7 mouse cellular contexts compared by ENCODE assay signal in genomic region chr5:143254487-143255130, GRCm38 (mm10). TPM values are rescaled to one million over a fixed set of nuclear protein-coding genes. Genes with fewer than 3 reads are reported as not detected.
A peak's percentile ranks its signal among the peaks of the same experiment; 100 is the strongest.
DNase-seq lines count a peak whose midpoint lies in the region; ATAC-seq lines count a peak whose summit lies in the region.

No protein-coding gene starts in this region.

- H3K4me3 ChIP-seq in lung, embryonic 16.5 days (ENCODE audit: low read length), result peak overlapping the region; percentile 15
- peak overlapping the region; percentile 35; the same call in 1 of the 2 replicates for H3K4me3 ChIP-seq in hindbrain, embryonic 11.5 days (ENCODE audit: low read depth, low read length)
- peak overlapping the region; percentile 29; the same call in 1 of the 2 replicates for H3K4me3 ChIP-seq in neural tube, embryonic 13.5 days

- H3K9me3 ChIP-seq in lung, embryonic 16.5 days (ENCODE audit: control insufficient read depth, low read length), result no peaks in the 10 kb centered on the region
- no peaks in the 10 kb centered on the region for H3K9me3 ChIP-seq in hindbrain, embryonic 11.5 days (ENCODE audit: control insufficient read depth, low read length)
- no peaks in the 10 kb centered on the region for H3K9me3 ChIP-seq in neural tube, embryonic 13.5 days

- H3K9ac ChIP-seq in lung, embryonic 16.5 days (ENCODE audit: low read length), result no peak overlapping the region
- H3K9ac ChIP-seq in hindbrain, embryonic 11.5 days (ENCODE audit: low read depth, low read length), result no peak overlapping the region
- no peak overlapping the region for H3K9ac ChIP-seq in neural tube, embryonic 13.5 days

- H3K36me3 ChIP-seq in lung, embryonic 16.5 days (ENCODE audit: control insufficient read depth, insufficient read depth, low read length), result no peaks in the 10 kb centered on the region; the same call in 1 of the 2 replicates
- 0 out of 2 replicates have a peak, but pooled peaks cover 5% of the 10 kb centered on the region for H3K36me3 ChIP-seq in hindbrain, embryonic 11.5 days (ENCODE audit: control insufficient read depth, insufficient read depth, low read length)
- peaks cover 95% of the 10 kb centered on the region for H3K36me3 ChIP-seq in neural tube, embryonic 13.5 days

- DNase-seq in lung, postnatal 36 days, result no peak
- DNase-seq in cerebellum, postnatal 10 days, result peak; percentile 71 to 75
- no peak for DNase-seq in hindbrain, embryonic 11.5 days (ENCODE audit: low spot score)
- DNase-seq in T-cell, adult 2 months (ENCODE audit: low spot score), result no peak
- DNase-seq in kidney, postnatal 10 days, result no peak

- peaks cover 61% of the 10 kb centered on the region for H3K27me3 ChIP-seq in lung, embryonic 16.5 days (ENCODE audit: control insufficient read depth, insufficient read depth, low read depth, low read length)
- H3K27me3 ChIP-seq in hindbrain, embryonic 11.5 days (ENCODE audit: control insufficient read depth, insufficient read depth, low read length), result peaks cover 64% of the 10 kb centered on the region
- H3K27me3 ChIP-seq in neural tube, embryonic 13.5 days, result peaks cover 81% of the 10 kb centered on the region

- H3K4me1 ChIP-seq in lung, embryonic 16.5 days (replicated peaks; ENCODE audit: control insufficient read depth, insufficient read depth, low read length), result peaks cover 17% of the 10 kb centered on the region
- peaks cover 15% of the 10 kb centered on the region for H3K4me1 ChIP-seq in hindbrain, embryonic 11.5 days (replicated peaks; ENCODE audit: control insufficient read depth, insufficient read depth, low read length)
- H3K4me1 ChIP-seq in neural tube, embryonic 13.5 days (replicated peaks), result peaks cover 25% of the 10 kb centered on the region

- no peak overlapping the region for H3K27ac ChIP-seq in lung, embryonic 16.5 days (ENCODE audit: low read length)
- H3K27ac ChIP-seq in hindbrain, embryonic 11.5 days (ENCODE audit: low read depth, low read length), result no peak overlapping the region
- no peak overlapping the region for H3K27ac ChIP-seq in neural tube, embryonic 13.5 days (replicated peaks)

- H3K4me2 ChIP-seq in lung, embryonic 16.5 days (ENCODE audit: low read depth, low read length), result peak overlapping the region; percentile 70
- H3K4me2 ChIP-seq in hindbrain, embryonic 11.5 days (replicated peaks; ENCODE audit: low read depth, low read length), result peak overlapping the region; percentile 7; the same call in 1 of the 2 replicates
- H3K4me2 ChIP-seq in neural tube, embryonic 13.5 days, result peak overlapping the region; percentile 55; the same call in 1 of the 2 replicates

- ATAC-seq in lung, embryonic 16.5 days (ENCODE audit: low read depth), result peak; percentile 39; the same call in 1 of the 2 replicates
- peak; percentile 19; the same call in 1 of the 2 replicates for ATAC-seq in hindbrain, embryonic 11.5 days (ENCODE audit: low FRiP score)
- no peak for ATAC-seq in neural tube, embryonic 13.5 days (ENCODE audit: low read depth)

- 18% methylated on average over 66 of the region's 66 CpGs for WGBS in lung, embryonic 16.5 days
- WGBS in hindbrain, embryonic 11.5 days, result 4% methylated on average over 66 of the region's 66 CpGs
- WGBS in neural tube, embryonic 13.5 days, result 11% methylated on average over 66 of the region's 66 CpGs

RNA-seq across cellular contexts. Expression of gene Zfp316, which starts 15.2 kb away (rescaled TPM):
- 0.92 and 1.2 TPM in 2 replicates for polyA plus RNA-seq in lung, embryonic 16.5 days (2015; fragmentation: Nextera tagmentation; extraction: Ambion mirVana)
- polyA plus RNA-seq in hindbrain, embryonic 11.5 days (2014; fragmentation: Nextera tagmentation; extraction: Ambion mirVana), result 3.4 and 3.6 TPM in 2 replicates
- 10.1 and 10.5 TPM in 2 replicates for polyA plus RNA-seq in neural tube, embryonic 13.5 days (2015; fragmentation: Nextera tagmentation; extraction: Ambion mirVana)

RNA-seq across cellular contexts. Expression of gene Zfp12, which starts 19.6 kb away (rescaled TPM):
- 13.0 and 13.9 TPM in 2 replicates for polyA plus RNA-seq in lung, embryonic 16.5 days (2015; fragmentation: Nextera tagmentation; extraction: Ambion mirVana)
- polyA plus RNA-seq in hindbrain, embryonic 11.5 days (2014; fragmentation: Nextera tagmentation; extraction: Ambion mirVana), result 20.3 and 24.3 TPM in 2 replicates
- 22.0 and 23.6 TPM in 2 replicates for polyA plus RNA-seq in neural tube, embryonic 13.5 days (2015; fragmentation: Nextera tagmentation; extraction: Ambion mirVana)

RNA-seq across cellular contexts. Expression of gene Spdye4a, which starts 27.9 kb away (rescaled TPM):
- not detected in 2 replicates for polyA plus RNA-seq in lung, embryonic 16.5 days (2015; fragmentation: Nextera tagmentation; extraction: Ambion mirVana)
- polyA plus RNA-seq in hindbrain, embryonic 11.5 days (2014; fragmentation: Nextera tagmentation; extraction: Ambion mirVana), result not detected in 2 replicates
- not detected in 2 replicates for polyA plus RNA-seq in neural tube, embryonic 13.5 days (2015; fragmentation: Nextera tagmentation; extraction: Ambion mirVana)

RNA-seq across cellular contexts. Expression of gene Zfp853, which starts 38.8 kb away (rescaled TPM):
- polyA plus RNA-seq in lung, embryonic 16.5 days (2015; fragmentation: Nextera tagmentation; extraction: Ambion mirVana), result 0.05 TPM in 1 of 2 replicates, not detected in the other
- not detected in 2 replicates for polyA plus RNA-seq in hindbrain, embryonic 11.5 days (2014; fragmentation: Nextera tagmentation; extraction: Ambion mirVana)
- polyA plus RNA-seq in neural tube, embryonic 13.5 days (2015; fragmentation: Nextera tagmentation; extraction: Ambion mirVana), result 0.10 and 0.11 TPM in 2 replicates

Comparison
In these comparisons a context has a peak if more than half of its experiments do, and no peak if none do; other contexts are left out.
1. H3K4me2 ChIP-seq: peak in every context shown above with its lines; median percentile 70 in lung, embryonic 16.5 days; 55 in neural tube, embryonic 13.5 days; 7 in hindbrain, embryonic 11.5 days.
2. DNase-seq: peak in cerebellum, postnatal 10 days (2 of 2); none in lung, postnatal 36 days (single experiment), hindbrain, embryonic 11.5 days (single experiment), T-cell, adult 2 months (single experiment) and kidney, postnatal 10 days (single experiment).
3. Peak in every context shown above with its lines, with median percentiles within 50 percentile points of each other: H3K4me3 ChIP-seq.